Mouse (Mus musculus) MEL (cell line): ENCODE measurements around the gene Zfp651. TPM values are rescaled to one million over a fixed set of nuclear protein-coding genes. Genes with fewer than 3 reads are reported as not detected.

Experiments used
- DNase-seq: peaks from one replicate; pipeline ENCODE4 v3.0.0; 2011; ENCODE audit warnings: low read depth, low spot score
- H3K27ac ChIP-seq: 2 replicates; pipeline ENCODE4 v1.5.1; 2012; ENCODE audit warnings: low read depth, mild to moderate bottlenecking, control low read depth, low read length, moderate library complexity; ENCODE audit not compliant: control insufficient read depth
- H3K27me3 ChIP-seq, 2 experiments: fragments of 150-350 bp in 1 of 2; sonication (generic) in 1 of 2; 2 replicates each; pipeline ENCODE4 v1.6.1; 2012; ENCODE audit warnings: low read length in 2 of 2, mild to moderate bottlenecking in 2 of 2, improper control_type of control experiment in 1 of 2, moderate library complexity in 1 of 2; ENCODE audit not compliant: insufficient read depth in 2 of 2, control insufficient read depth in 1 of 2
- H3K36me3 ChIP-seq, 2 experiments: 2 replicates each; pipeline ENCODE4 v1.6.1; 2012 to 2014; ENCODE audit warnings: low read length in 2 of 2, improper control_type of control experiment in 1 of 2, inconsistent platforms in 1 of 2, mild to moderate bottlenecking in 1 of 2; ENCODE audit not compliant: insufficient read depth in 2 of 2, control insufficient read depth in 1 of 2
- H3K4me1 ChIP-seq, 2 experiments: fragments of 150-350 bp in 1 of 2; sonication (generic) in 1 of 2; 2 replicates each; pipeline ENCODE4 v1.6.1; 2012; ENCODE audit warnings: low read length in 2 of 2, improper control_type of control experiment in 1 of 2, mild to moderate bottlenecking in 1 of 2; ENCODE audit not compliant: insufficient read depth in 2 of 2, control insufficient read depth in 1 of 2
- H3K4me3 ChIP-seq, 2 experiments: fragments of 150-350 bp in 1 of 2; sonication (generic) in 1 of 2; 2 replicates each; pipeline ENCODE4 v1.5.1; 2012; ENCODE audit warnings: low read depth in 2 of 2, low read length in 2 of 2, mild to moderate bottlenecking in 2 of 2, moderate library complexity in 2 of 2, control low read depth in 1 of 2, improper control_type of control experiment in 1 of 2; ENCODE audit not compliant: control insufficient read depth in 1 of 2, insufficient read depth in 1 of 2
- H3K79me2 ChIP-seq: 2 replicates; pipeline ENCODE4 v1.6.1; 2012; ENCODE audit warnings: mild to moderate bottlenecking, low read length, moderate library complexity; ENCODE audit not compliant: control insufficient read depth, poor library complexity, insufficient read depth
- H3K9ac ChIP-seq: 2 replicates; pipeline ENCODE4 v1.6.1; 2012; ENCODE audit warnings: low read depth, mild to moderate bottlenecking, control low read depth, low read length, moderate library complexity; ENCODE audit not compliant: control insufficient read depth, poor library complexity, severe bottlenecking
- H3K9me3 ChIP-seq: fragments of 150-350 bp; sonication (generic); replicated peaks from 2 replicates; pipeline ENCODE4 v1.6.1; 2012; ENCODE audit warnings: mild to moderate bottlenecking, low read length, improper control_type of control experiment, moderate library complexity; ENCODE audit not compliant: insufficient read depth
- CHD1 ChIP-seq: IDR thresholded peaks from 2 replicates; pipeline ENCODE4 v1.6.1; 2012; ENCODE audit warnings: low read depth, mild to moderate bottlenecking, inconsistent platforms, low read length, improper control_type of control experiment
- CTCF ChIP-seq, 3 experiments: IDR thresholded peaks in 2 of 3; conservative IDR thresholded peaks in 1 of 3; 2 replicates each; pipeline ENCODE4 v1.5.1; 2011 to 2012; ENCODE audit warnings: low read length in 3 of 3, low read depth in 2 of 3, mild to moderate bottlenecking in 2 of 3, improper control_type of control experiment in 1 of 3, inconsistent platforms in 1 of 3, mixed read lengths in 1 of 3, moderate library complexity in 1 of 3; ENCODE audit not compliant: control insufficient read depth in 1 of 3, insufficient read depth in 1 of 3, poor library complexity in 1 of 3, severe bottlenecking in 1 of 3
- ELF1 ChIP-seq: IDR thresholded peaks from 2 replicates; pipeline ENCODE4 v1.6.1; 2014; ENCODE audit warnings: low read depth, mild to moderate bottlenecking, inconsistent platforms, low read length, improper control_type of control experiment, moderate library complexity
- EP300 ChIP-seq, 2 experiments: IDR thresholded peaks; 2 replicates each; pipeline ENCODE4 v1.6.1; 2011; ENCODE audit warnings: improper control_type of control experiment in 2 of 2, low read length in 2 of 2, low read depth in 1 of 2, mild to moderate bottlenecking in 1 of 2
- ETS1 ChIP-seq: IDR thresholded peaks from 2 replicates; pipeline ENCODE4 v1.6.1; 2012; ENCODE audit warnings: low read depth, mild to moderate bottlenecking, inconsistent platforms, low read length, improper control_type of control experiment, moderate library complexity
- GABPA ChIP-seq: IDR thresholded peaks from 2 replicates; pipeline ENCODE4 v1.6.1; 2012; ENCODE audit warnings: low read depth, mild to moderate bottlenecking, inconsistent platforms, low read length, improper control_type of control experiment, moderate library complexity
- GATA1 ChIP-seq: IDR thresholded peaks from 2 replicates; pipeline ENCODE4 v1.6.1; 2011; ENCODE audit warnings: low read depth, low read length, improper control_type of control experiment
- HCFC1 ChIP-seq: IDR thresholded peaks from 2 replicates; pipeline ENCODE4 v1.6.1; 2012; ENCODE audit warnings: low read depth, mild to moderate bottlenecking, inconsistent platforms, low read length, improper control_type of control experiment, moderate library complexity
- KAT2A ChIP-seq: conservative IDR thresholded peaks from 2 replicates; pipeline ENCODE4 v1.6.1; 2012; ENCODE audit warnings: low read depth, low read length, improper control_type of control experiment, inconsistent platforms
- MAFK ChIP-seq: IDR thresholded peaks from 2 replicates; pipeline ENCODE4 v1.6.1; 2011; ENCODE audit warnings: low read depth, mild to moderate bottlenecking, low read length, improper control_type of control experiment, borderline replicate concordance
- MEF2A ChIP-seq: IDR thresholded peaks from 2 replicates; pipeline ENCODE4 v1.6.1; 2014; ENCODE audit warnings: low read depth, mild to moderate bottlenecking, inconsistent platforms, low read length, improper control_type of control experiment; ENCODE audit not compliant: poor library complexity, insufficient replicate concordance, severe bottlenecking; ENCODE audit errors: extremely low read depth
- MYB ChIP-seq: IDR thresholded peaks from 2 replicates; pipeline ENCODE4 v1.6.1; 2011; ENCODE audit warnings: mild to moderate bottlenecking, low read depth, low read length, improper control_type of control experiment
- NELFE ChIP-seq: IDR thresholded peaks from 2 replicates; pipeline ENCODE4 v1.6.1; 2011; ENCODE audit warnings: low read depth, low read length, improper control_type of control experiment
- POLR2AphosphoS5 ChIP-seq: IDR thresholded peaks from 2 replicates; pipeline ENCODE4 v1.6.1; 2012; ENCODE audit warnings: low read depth, borderline replicate concordance, mild to moderate bottlenecking, inconsistent platforms, low read length, moderate library complexity, mixed read lengths
- RCOR1 ChIP-seq: IDR thresholded peaks from 2 replicates; pipeline ENCODE4 v1.6.1; 2012; ENCODE audit warnings: low read depth, mild to moderate bottlenecking, inconsistent platforms, low read length, improper control_type of control experiment
- SMC3 ChIP-seq: IDR thresholded peaks from 2 replicates; pipeline ENCODE4 v1.6.1; 2011; ENCODE audit warnings: low read depth, low read length, improper control_type of control experiment
- UBTF ChIP-seq: IDR thresholded peaks from 2 replicates; pipeline ENCODE4 v1.6.1; 2012; ENCODE audit warnings: low read depth, mild to moderate bottlenecking, inconsistent platforms, low read length, improper control_type of control experiment, moderate library complexity, borderline replicate concordance; ENCODE audit not compliant: insufficient read depth
- ZC3H11A ChIP-seq: IDR thresholded peaks from 2 replicates; pipeline ENCODE4 v1.6.1; 2012; ENCODE audit warnings: low read depth, mild to moderate bottlenecking, inconsistent platforms, low read length, improper control_type of control experiment
- ZMIZ1 ChIP-seq: IDR thresholded peaks from 2 replicates; pipeline ENCODE4 v1.6.1; 2012; ENCODE audit warnings: low read depth, mild to moderate bottlenecking, inconsistent platforms, low read length, improper control_type of control experiment, moderate library complexity
- ZNF384 ChIP-seq: IDR thresholded peaks from 2 replicates; pipeline ENCODE4 v1.6.1; 2012; ENCODE audit warnings: low read depth, mild to moderate bottlenecking, inconsistent platforms, low read length, improper control_type of control experiment
- polyA plus RNA-seq, 2 experiments: library from polyadenylated mRNA; stranded (reverse) in 1 of 2; unstranded in 1 of 2; fragments of >175 nt in 1 of 2; fragments of >200 nt in 1 of 2; gene quantifications; 2 replicates each; pipeline versions ENCODE4 v1.2.1 to v1.2.4; 2012; ENCODE audit warnings: low replicate concordance in 2 of 2, low read depth in 1 of 2; ENCODE audit not compliant: insufficient read length in 2 of 2, insufficient read depth in 1 of 2, missing spikeins in 1 of 2
- total RNA-seq: library from RNA; depleted of rRNA; stranded (reverse); fragments of 300-350 nt; gene quantifications from 2 replicates; pipeline ENCODE4 v1.2.3, GENCODE M21; 2012

The Zfp651 gene
- total and polyA plus RNA-seq, 3 experiments = 0.07 to 0.12 TPM; not detected in 1

DNA sequence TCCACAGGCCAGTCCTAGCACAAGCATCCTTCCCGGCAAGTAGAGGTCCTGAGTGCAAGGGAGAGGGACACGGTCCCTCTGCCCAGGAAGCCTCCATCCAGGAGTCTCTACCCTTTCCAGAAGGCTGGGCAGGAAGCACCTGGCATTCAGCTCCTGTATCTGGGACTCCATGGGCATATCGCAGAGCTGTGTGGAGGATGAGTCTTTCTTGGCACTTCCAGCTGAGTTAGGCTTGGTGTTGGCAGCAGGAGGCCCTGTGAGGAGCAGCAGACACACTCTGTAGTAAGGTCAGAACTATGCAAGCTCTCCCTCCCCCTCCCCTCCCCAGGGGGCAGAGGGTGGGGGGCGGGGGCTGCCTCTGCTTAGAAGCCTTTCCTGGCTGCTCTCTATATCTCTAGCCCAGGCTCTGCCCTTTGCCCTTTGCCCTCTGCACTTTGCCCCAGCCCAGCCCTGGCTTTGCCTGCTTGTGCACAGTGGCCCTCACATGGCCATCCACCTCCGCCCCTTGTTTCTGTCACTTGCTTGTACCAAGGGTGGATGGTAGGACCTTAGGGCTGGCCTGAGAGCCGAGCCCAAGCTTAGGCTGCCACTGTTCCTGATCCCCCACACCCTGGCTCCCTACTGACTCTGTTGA is 39.9 kb downstream of the Zfp651 start:
- Histone ChIP-seq H3K27ac (no peak overlapping the region), H3K9ac (no peak overlapping the region), H3K4me3 (no peak overlapping the region), H3K9me3 (no peaks in the 10 kb centered on the region), H3K4me1 (peaks cover 0 to 5% of the 10 kb centered on the region in 2 experiments; a peak in 1 of 4 replicates), H3K79me2 (no peaks in the 10 kb centered on the region), H3K27me3 (no peaks in the 10 kb centered on the region), H3K36me3 (no peaks in the 10 kb centered on the region)
- DNase-seq = no peak
- no peak for TF ChIP-seq KAT2A
- no peak for TF ChIP-seq MYB

DNA sequence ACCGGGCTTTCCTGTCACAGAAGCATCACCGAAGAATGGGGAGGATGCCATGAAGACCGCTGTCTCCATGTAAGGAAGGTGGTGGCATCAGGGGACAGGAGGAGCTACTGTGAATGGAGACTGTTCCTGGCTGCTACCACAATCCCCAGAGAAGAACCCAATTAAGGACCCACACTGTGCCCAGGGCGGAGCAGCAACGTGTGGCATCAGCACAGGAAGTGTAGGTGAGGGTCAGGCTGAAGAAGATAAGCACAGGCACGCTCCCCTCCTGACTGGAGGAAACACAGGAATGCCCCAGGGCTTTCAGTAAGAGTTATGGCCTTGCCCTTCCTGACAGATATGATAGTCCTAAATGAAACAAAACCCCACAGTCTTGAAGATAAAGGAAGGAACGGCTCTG is 43.6 kb downstream of the Zfp651 start:
- no peak overlapping the region for H3K9ac ChIP-seq
- H3K4me3 ChIP-seq = no peak overlapping the region
- peaks cover 0 to 5% of the 10 kb centered on the region in 2 experiments; a peak in 1 of 4 replicates for H3K4me1 ChIP-seq
- no peaks in the 10 kb centered on the region for H3K9me3 ChIP-seq
- H3K79me2 ChIP-seq = no peaks in the 10 kb centered on the region
- no peaks in the 10 kb centered on the region for H3K36me3 ChIP-seq
- TF ChIP-seq EP300 (IDR thresholded peaks at IDR 0.05; ENCODE audit: low read depth in 1 of 2, low read length in 2 of 2) = peak in 1 of 2 experiments; percentile 20; a peak in 1 of 4 replicates
- no peak for TF ChIP-seq POLR2AphosphoS5
- TF ChIP-seq NELFE = no peak
- no peak for TF ChIP-seq GABPA
- no peak for TF ChIP-seq KAT2A
- no peak for TF ChIP-seq ZC3H11A
- TF ChIP-seq HCFC1 = no peak
- no peak for TF ChIP-seq RCOR1
- no peak for TF ChIP-seq ZNF384
- no peak for TF ChIP-seq UBTF
- 0 out of 2 replicates have a peak, but pooled peaks have one; percentile 15 for TF ChIP-seq GATA1
- no peak overlapping the region for H3K27ac ChIP-seq
- no peaks in the 10 kb centered on the region for H3K27me3 ChIP-seq
- peak; percentile 6 for DNase-seq

DNA sequence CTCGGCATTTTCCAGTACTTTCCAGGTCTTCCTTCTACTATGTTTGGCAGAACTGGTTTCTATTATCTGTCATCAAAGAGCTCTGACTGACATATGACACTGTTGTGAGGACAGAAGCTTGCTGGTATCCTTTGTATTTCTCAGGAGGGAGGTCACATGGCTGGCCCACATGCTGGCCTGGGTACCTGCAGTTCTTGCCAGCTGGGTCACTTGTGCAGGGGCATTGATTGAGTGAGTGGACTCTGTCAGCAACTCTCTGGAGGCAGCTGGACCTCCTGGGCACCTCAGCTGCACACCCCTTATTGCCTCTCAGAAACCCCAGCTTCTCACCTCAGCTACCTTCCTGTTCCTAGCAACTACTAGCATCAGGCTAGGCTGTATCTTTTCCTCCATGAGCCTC is 48.4 kb downstream of the Zfp651 start:
- Histone ChIP-seq H3K4me3 (no peak overlapping the region), H3K4me1 (peaks cover 0 to 5% of the 10 kb centered on the region in 2 experiments; a peak in 1 of 4 replicates), H3K36me3 (no peaks in the 10 kb centered on the region), H3K27me3 (no peaks in the 10 kb centered on the region), H3K9ac (no peak overlapping the region), H3K9me3 (no peaks in the 10 kb centered on the region), H3K79me2 (no peaks in the 10 kb centered on the region), H3K27ac (no peak overlapping the region)
- no peak for TF ChIP-seq CTCF (IDR thresholded peaks at IDR 0.05 in 2 of 3, conservative IDR thresholded peaks at IDR 0.05 in 1 of 3; ENCODE audit: control insufficient read depth in 1 of 3, insufficient read depth in 1 of 3, low read depth in 2 of 3, low read length in 3 of 3, poor library complexity in 1 of 3, severe bottlenecking in 1 of 3)
- no peak for TF ChIP-seq EP300 (IDR thresholded peaks at IDR 0.05; ENCODE audit: low read depth in 1 of 2, low read length in 2 of 2)
- TF ChIP-seq ELF1 = no peak
- TF ChIP-seq CHD1 = no peak
- TF ChIP-seq ZMIZ1 = no peak
- TF ChIP-seq ETS1 = no peak
- TF ChIP-seq MAFK = no peak
- TF ChIP-seq KAT2A = no peak
- TF ChIP-seq SMC3 = no peak
- TF ChIP-seq UBTF = no peak
- no peak for TF ChIP-seq MEF2A
- no peak for TF ChIP-seq ZNF384
- no peak for TF ChIP-seq GABPA
- no peak for DNase-seq
